Mouse (Mus musculus): ENCODE results near the gene Bphl. TPM values are rescaled to one million over a fixed set of nuclear protein-coding genes. Genes with fewer than 3 reads are reported as not detected.
"Not testable (repeated sequence)": the region's sequence is repeated elsewhere in the genome, so short reads cannot be mapped to it uniquely, and the experiment has no call there.

The Bphl gene
- total RNA-seq, 1 experiment from 2014 or later, result 25.9 TPM

- ATAC-seq (replicated peaks; ENCODE audit: low read depth, poor library complexity, severe bottlenecking), result peak; percentile 34
These were observed 13.1 kb downstream of the Bphl start for GRCm38 (mm10) chr13:34050479-34050878.

- ATAC-seq (replicated peaks; ENCODE audit: low read depth, poor library complexity, severe bottlenecking), result peak; percentile 89
These were observed 14.3 kb downstream of the Bphl start for GRCm38 (mm10) chr13:34051692-34052091.

GRCm38 (mm10) chr13:34053673-34054282 is 16.4 kb downstream of the Bphl start:
- no peak for ATAC-seq (replicated peaks; ENCODE audit: low read depth, poor library complexity, severe bottlenecking)

GRCm38 (mm10) chr13:34054391-34054790 is 17.0 kb downstream of the Bphl start:
- ATAC-seq (replicated peaks; ENCODE audit: low read depth, poor library complexity, severe bottlenecking), result no peak

DNA sequence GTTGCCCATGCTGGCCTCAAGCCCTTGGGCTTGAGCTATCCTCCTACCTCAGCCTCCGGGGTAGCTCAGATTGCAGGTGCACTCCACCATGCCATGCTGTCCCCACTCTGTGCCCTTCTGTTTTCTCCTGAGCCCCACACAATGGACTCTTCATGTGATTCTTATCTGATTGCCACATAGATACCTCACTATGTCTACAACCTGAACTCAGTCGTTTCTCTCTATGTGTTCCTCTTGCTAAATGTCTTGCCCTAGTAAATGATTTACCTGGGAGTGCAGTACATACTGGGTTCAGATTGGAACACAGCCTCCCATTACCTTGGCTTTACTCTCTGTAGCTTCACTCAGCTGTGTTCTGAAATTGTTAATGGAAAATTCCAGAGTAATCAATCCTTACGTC is 17.6 kb downstream of the Bphl start:
- no peak for ATAC-seq (replicated peaks; ENCODE audit: low read depth, poor library complexity, severe bottlenecking)

- ATAC-seq (replicated peaks; ENCODE audit: low read depth, poor library complexity, severe bottlenecking), result no peak
These were observed 19.9 kb downstream of the Bphl start for GRCm38 (mm10) chr13:34057252-34057651.

DNA sequence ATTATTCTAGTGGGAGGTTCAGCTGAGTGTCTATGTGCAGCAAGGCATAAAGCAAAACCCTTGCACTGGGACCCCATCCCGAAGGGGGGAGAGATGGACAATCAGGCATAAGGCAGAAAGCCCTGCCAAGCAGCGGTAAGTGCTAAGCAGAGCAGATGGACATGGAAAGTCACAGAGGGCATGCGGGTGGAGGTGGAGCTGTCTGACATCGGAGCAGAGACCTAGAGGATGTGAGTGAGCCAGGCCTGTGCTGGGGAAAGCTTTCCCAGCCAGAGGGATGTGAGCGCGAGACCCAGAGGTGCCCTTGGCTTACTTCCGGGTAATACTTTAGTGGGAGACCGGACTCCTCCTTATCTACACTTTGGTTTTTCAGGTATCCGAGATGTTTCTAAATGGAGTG is 22.7 kb downstream of the Bphl start:
- no peak for ATAC-seq (replicated peaks; ENCODE audit: low read depth, poor library complexity, severe bottlenecking)

GRCm38 (mm10) chr13:34062466-34062865 is 25.1 kb downstream of the Bphl start:
- ATAC-seq (replicated peaks; ENCODE audit: low read depth, poor library complexity, severe bottlenecking), result no peak

DNA sequence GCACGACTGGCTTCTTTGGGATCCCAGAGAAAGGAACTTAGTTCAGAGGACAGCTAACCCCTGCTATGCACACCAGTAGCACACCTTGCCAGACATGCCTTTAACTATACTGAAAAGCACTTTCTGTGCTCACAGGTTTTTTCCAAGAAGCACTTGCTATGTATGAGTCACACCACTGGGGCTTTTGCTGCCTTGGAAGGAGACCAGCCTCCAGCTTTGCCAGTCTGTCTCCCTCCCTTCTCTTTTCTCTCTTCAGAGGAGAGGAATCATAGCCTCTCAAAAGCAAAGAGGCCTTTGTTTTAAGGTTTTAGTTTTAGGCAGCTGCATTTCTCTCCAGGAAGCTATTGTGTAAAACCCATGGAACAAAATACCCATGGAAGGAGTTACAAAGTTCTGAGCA is 29.0 kb downstream of the Bphl start:
- ATAC-seq (replicated peaks; ENCODE audit: low read depth, poor library complexity, severe bottlenecking), result no peak

DNA sequence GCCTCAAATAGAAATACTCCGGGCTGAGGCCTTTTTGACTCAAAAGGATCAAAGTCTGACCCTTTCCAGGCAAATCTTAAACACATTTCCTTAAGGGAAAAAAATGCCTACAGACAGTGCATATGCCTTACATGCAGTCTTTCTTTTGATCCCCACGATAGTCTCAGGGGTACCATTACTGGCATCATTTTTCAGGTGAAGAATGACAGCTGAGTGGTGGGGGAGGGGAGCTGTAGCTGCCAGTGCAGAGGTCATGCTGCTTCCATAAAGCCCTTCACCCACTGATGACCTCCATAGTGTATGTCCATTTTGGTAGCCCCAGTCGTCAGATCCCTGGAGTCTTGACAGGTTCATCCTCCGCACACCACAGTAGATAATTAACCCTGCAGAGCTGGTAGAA is 32.9 kb downstream of the Bphl start:
- no peak for ATAC-seq (replicated peaks; ENCODE audit: low read depth, poor library complexity, severe bottlenecking)

GRCm38 (mm10) chr13:34071836-34072235 is 34.4 kb downstream of the Bphl start:
- no peak for ATAC-seq (replicated peaks; ENCODE audit: low read depth, poor library complexity, severe bottlenecking)

DNA sequence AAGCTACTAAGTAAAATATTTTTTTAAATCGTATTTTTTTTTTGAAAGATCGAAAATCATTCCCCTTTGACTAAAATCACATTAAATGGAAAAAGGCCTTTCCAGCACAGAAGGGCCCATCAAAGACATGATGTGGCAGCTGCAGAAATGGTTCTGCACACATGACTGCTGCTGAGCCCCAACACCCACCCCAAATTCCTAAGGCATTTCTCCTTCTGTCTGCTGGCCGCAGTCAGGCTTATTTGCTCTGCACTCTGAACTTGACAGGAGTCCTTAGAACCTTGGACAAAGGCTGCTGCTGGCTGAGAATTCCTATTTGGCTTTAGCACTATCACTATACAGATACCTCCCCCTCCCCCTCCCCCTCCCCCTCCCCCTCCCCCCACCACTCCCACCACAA is 35.5 kb downstream of the Bphl start:
- no peak for ATAC-seq (replicated peaks; ENCODE audit: low read depth, poor library complexity, severe bottlenecking)

DNA sequence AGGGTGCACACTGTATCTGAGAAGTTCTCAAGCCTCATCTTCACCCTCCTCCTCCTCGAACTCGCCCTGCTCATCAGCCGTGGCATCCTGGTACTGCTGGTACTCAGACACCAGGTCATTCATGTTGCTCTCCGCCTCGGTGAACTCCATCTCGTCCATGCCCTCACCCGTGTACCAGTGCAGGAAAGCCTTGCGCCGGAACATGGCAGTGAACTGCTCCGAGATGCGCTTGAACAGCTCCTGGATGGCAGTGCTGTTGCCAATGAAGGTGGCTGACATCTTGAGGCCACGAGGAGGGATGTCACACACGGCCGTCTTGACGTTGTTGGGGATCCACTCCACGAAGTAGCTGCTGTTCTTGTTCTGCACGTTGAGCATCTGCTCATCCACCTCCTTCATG is 37.0 kb downstream of the Bphl start:
- ATAC-seq (replicated peaks; ENCODE audit: low read depth, poor library complexity, severe bottlenecking), result not testable (repeated sequence)

GRCm38 (mm10) chr13:34075893-34076292 is 38.5 kb downstream of the Bphl start:
- ATAC-seq (replicated peaks; ENCODE audit: low read depth, poor library complexity, severe bottlenecking), result peak; percentile 50

DNA sequence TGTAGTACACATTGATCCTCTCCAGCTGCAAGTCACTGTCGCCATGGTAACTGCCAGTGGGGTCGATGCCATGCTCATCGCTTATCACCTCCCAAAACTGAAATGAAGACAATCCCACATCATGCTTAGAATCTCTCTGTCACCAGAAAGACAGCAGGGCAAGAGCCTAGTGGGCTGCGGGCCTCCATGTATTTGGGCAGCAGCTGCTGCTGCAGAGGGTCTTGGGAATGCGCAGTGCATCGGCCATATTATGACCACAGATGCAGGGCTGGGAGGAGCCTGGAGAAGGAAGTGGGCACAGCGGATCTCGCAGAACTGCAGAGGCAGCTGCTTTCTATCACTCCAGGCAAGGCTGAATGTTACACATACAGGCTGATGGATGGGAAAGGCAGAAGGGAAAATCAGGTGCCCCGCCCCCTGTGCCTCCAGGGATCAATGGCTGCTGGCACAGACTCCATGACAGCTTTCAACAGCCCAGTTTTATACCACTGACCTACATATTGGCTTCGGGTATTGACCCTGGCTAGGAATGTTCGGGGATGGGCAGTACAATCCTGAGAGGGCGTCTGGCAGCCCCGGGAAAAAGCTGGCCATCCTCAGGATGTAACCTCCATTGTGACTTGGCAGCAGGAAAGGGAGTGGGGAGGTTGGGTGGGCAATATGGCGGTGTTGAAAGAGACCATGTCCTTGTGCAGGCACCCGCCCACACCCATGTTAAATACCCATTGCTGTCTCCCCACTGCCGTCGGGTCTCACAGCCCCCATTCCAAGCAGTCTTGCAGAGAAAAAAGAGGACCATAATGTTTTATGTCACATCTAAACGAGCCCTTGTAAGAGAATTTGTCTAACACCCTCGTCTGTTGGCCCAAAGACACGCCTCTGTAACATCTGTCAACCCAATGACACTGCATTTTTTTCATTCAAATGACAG is 39.4 kb downstream of the Bphl start:
- peak; percentile 61 for ATAC-seq (replicated peaks; ENCODE audit: low read depth, poor library complexity, severe bottlenecking)

DNA sequence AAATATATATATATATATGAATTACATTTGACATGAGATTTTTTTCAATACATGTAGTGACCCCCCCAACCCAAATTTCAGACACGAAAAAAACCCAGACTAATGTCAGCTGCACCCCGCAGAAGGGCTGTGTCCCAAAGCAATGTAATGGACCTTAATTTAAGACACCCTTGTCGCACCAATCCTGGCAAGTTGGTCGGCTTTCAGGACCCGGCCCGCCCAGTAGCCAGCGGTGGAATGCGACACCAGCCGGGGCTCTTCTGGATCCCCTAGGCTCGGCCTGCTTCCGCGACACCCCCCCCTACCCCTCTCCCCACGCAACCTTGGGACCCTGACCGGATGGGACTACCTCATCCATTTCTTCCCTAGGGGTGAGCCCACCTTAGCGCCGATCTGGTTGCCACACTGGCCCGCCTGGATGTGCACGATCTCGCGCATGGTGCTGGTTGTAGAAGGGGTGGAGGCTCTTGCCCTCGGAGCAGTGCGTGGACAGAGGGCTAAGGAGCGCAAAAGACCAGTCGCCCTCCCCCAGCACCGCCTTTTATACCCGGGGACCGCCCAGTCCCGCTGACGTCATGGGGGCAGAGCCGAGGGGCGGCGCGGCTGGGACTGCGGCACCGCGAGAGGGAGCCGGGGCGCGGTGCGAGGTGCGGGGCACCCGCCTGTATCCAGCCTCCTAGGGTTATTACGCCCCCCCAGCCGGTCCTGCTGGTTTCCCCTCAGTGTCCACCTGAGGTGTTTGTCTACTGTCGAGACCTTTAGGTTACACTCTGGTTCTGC is 40.3 kb downstream of the Bphl start, which contains the start of gene Tubb2a:
Gene Tubb2a (minus strand): TSS at position 516 of the 780 bp plus-strand sequence.
- peak; percentile 74 for ATAC-seq (replicated peaks; ENCODE audit: low read depth, poor library complexity, severe bottlenecking)

GRCm38 (mm10) chr13:34078500-34079280 is 41.3 kb downstream of the Bphl start:
- no peak for ATAC-seq (replicated peaks; ENCODE audit: low read depth, poor library complexity, severe bottlenecking)

DNA sequence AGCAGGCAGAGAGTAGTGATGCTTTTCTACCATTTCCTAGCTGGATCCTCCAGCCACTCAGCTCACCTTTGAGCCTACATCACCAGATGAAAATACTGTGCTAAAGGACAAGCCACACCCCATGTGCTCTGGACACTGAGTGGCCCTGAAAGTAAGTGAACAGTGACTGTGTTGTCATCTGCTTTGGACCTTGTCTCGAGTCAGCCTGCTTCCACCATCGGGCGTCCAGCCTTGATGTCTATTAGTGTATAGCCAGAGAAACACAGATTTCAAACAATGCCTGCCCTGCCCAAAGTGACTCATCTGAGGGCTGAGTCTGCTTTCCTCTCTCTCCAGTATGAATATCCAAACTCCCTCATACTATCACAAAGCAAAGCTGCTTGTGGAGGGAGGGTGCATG is 42.4 kb downstream of the Bphl start:
- no peak for ATAC-seq (replicated peaks; ENCODE audit: low read depth, poor library complexity, severe bottlenecking)

DNA sequence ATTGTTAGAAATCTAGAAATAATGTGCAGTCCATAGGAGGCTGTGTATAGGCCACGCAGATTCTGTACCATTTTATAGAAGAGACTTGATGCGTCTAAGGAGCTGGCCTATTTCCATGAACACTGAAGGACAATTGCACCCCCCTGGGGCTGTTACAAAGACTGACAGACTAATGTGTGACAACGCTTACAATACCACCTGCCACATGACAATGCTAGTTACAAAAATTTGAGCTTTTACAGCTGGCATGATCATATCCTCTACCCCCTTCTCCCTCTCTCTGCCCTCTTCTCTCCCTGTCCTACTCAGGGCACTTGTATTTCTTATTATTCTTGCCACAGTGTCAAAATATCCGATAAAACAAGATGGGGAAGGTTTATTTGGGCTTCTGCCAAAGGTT is 44.5 kb downstream of the Bphl start:
- ATAC-seq (replicated peaks; ENCODE audit: low read depth, poor library complexity, severe bottlenecking), result no peak

All from common myeloid progenitor, adult 5-6 weeks (primary cell).